ENCODE assay signal across 22 mouse cellular contexts in the genomic region with DNA sequence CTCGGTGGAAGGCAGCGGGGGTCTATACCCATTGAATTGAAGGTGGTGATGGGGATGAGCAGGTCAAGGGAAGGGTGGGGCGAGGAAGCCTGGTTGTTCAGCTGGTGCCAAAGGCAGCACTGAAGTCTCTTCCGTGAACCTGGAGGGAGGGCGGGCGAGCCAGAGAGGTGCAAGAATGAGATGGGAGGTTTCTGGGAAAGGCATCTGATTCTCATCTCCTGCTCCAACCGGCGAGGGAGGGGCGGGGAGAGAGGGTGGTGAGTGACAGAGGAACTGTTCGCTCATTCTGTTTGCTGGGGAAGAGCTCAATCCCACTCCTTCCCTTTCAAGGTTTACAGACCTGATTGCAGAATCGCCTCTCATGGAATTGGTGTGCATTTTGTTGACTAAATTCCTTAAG. TPM values are rescaled to one million over a fixed set of nuclear protein-coding genes. Genes with fewer than 3 reads are reported as not detected.
DNase-seq lines count a peak whose midpoint lies in the region; ATAC-seq and TF ChIP-seq lines count a peak whose summit lies in the region.
"Had no signal": no experiment of that assay in that cellular context is flagged by ENCODE, and none has a peak within 500 bp of the region (broad histone marks: within the 10 kb centered on the region; RNA-seq: fewer than 3 reads in every experiment).

No protein-coding gene starts in this region.

- peaks cover 27% of the 10 kb centered on the region for H3K36me3 ChIP-seq in heart, embryonic 11.5 days (ENCODE audit: control insufficient read depth, insufficient read depth, low read length)
- peaks cover 51% of the 10 kb centered on the region for H3K36me3 ChIP-seq in E14TG2a.4 (ENCODE audit: insufficient read depth, low read length)

- ATAC-seq in heart, embryonic 11.5 days (replicated peaks; ENCODE audit: insufficient number of reproducible peaks, low FRiP score, low TSS enrichment): no peak
- ATAC-seq in monocyte, adult 5-6 weeks (replicated peaks; ENCODE audit: insufficient number of reproducible peaks, low FRiP score, low TSS enrichment, poor library complexity, severe bottlenecking): no peak
- ATAC-seq: activated CD4-positive, CD25-positive, alpha-beta regulatory T cell, adult 4 months; forebrain, embryonic 16.5 days; hindbrain, embryonic 16.5 days had no signal

- H3K27me3 ChIP-seq in heart, embryonic 11.5 days (ENCODE audit: control insufficient read depth, insufficient read depth, low read length): no peaks in the 10 kb centered on the region
- H3K27me3 ChIP-seq in E14TG2a.4 (ENCODE audit: insufficient read depth, low read length): no peaks in the 10 kb centered on the region
- H3K27me3 ChIP-seq: embryonic facial prominence, embryonic 13.5 days; forebrain, embryonic 12.5 days; hindbrain, embryonic 12.5 days had no signal

- H3K27ac ChIP-seq in heart, embryonic 11.5 days (ENCODE audit: low read depth, low read length): no peak overlapping the region
- peak overlapping the region; percentile 60; the same call in 1 of the 2 replicates for H3K27ac ChIP-seq in layer of hippocampus, adult 2 months
- H3K27ac ChIP-seq: embryonic facial prominence, embryonic 13.5 days; forebrain, embryonic 12.5 days; gastrocnemius, adult 2 months; hindbrain, embryonic 12.5 days had no signal

- H3K4me2 ChIP-seq in heart, embryonic 11.5 days: no peak overlapping the region
- H3K4me2 ChIP-seq: embryonic facial prominence, embryonic 13.5 days; forebrain, embryonic 12.5 days; hindbrain, embryonic 12.5 days had no signal

- peaks cover 16% of the 10 kb centered on the region for H3K4me1 ChIP-seq in heart, embryonic 11.5 days (ENCODE audit: control insufficient read depth, insufficient read depth, low read length)
- peaks cover 86% of the 10 kb centered on the region for H3K4me1 ChIP-seq in E14TG2a.4 (replicated peaks; ENCODE audit: low read depth, low read length)
- H3K4me1 ChIP-seq: forebrain, embryonic 12.5 days; hindbrain, embryonic 12.5 days had no signal

- 50% methylated on average over 11 of the region's 11 CpGs for WGBS in heart, embryonic 11.5 days (ENCODE audit: insufficient replicate concordance)

- 0 out of 2 replicates have a peak overlapping the region, but pooled peaks have one; percentile 16 for H3K9ac ChIP-seq in heart, embryonic 11.5 days (ENCODE audit: low read depth, low read length)
- H3K9ac ChIP-seq: embryonic facial prominence, embryonic 13.5 days; forebrain, embryonic 12.5 days; hindbrain, embryonic 12.5 days had no signal

- DNase-seq in heart, adult 18-20 months: no peak
- no peak for DNase-seq in layer of hippocampus, adult 2 months (ENCODE audit: low spot score in 2 of 2)
- no peak for DNase-seq in layer of hippocampus, postnatal 10 days (ENCODE audit: low spot score in 2 of 2)
- peak; percentile 88 for DNase-seq in R1 (ENCODE audit: low read depth, low spot score)
- DNase-seq in spleen, postnatal 14 days (ENCODE audit: low spot score in 2 of 2): no peak
- DNase-seq: adrenal gland, postnatal 14 days; cerebellum, adult 18-20 months; cerebellum, adult 9-11 months; cerebellum, postnatal 36 days; gastrocnemius, adult 2 months; gastrocnemius, postnatal 25 days; heart, postnatal 10 days had no signal

- no peak overlapping the region for H3K4me3 ChIP-seq in heart, embryonic 11.5 days (ENCODE audit: low read depth, low read length)
- H3K4me3 ChIP-seq in layer of hippocampus, adult 2 months: no peak overlapping the region
- peak overlapping the region; percentile 50 for H3K4me3 ChIP-seq in E14TG2a.4 (replicated peaks; ENCODE audit: low read length)
- H3K4me3 ChIP-seq: embryonic facial prominence, embryonic 13.5 days; forebrain, embryonic 12.5 days; gastrocnemius, adult 2 months; hindbrain, embryonic 12.5 days had no signal

- H3K9me3 ChIP-seq in heart, embryonic 11.5 days (replicated peaks; ENCODE audit: control insufficient read depth, low read length): no peaks in the 10 kb centered on the region
- H3K9me3 ChIP-seq in E14TG2a.4 (ENCODE audit: low read length): no peaks in the 10 kb centered on the region
- H3K9me3 ChIP-seq: embryonic facial prominence, embryonic 13.5 days; forebrain, embryonic 12.5 days; G1E; hindbrain, embryonic 12.5 days had no signal

- TF ChIP-seq CTCF in layer of hippocampus, adult 2 months (conservative IDR thresholded peaks at IDR 0.05): no peak
- no peak for TF ChIP-seq CTCF in E14TG2a.4 (conservative IDR thresholded peaks at IDR 0.05; ENCODE audit: low read length)

RNA-seq across cellular contexts. Expression of gene Arhgap23, which starts 21.7 kb away (rescaled TPM):
- polyA plus RNA-seq in heart, embryonic 11.5 days (2014; fragmentation: Nextera tagmentation; extraction: Ambion mirVana): 6.7 and 8.3 TPM in 2 replicates
- 10 to 100 TPM; 12.5 to 13.5 TPM for total RNA-seq in heart, adult 18-20 months (2021)
- total RNA-seq in layer of hippocampus, adult 2 months (2021): 10 to 100 TPM; 66.0 to 74.1 TPM
- total RNA-seq in layer of hippocampus, postnatal 10 days (2021): 10 to 100 TPM; 73.3 to 77.4 TPM
- total RNA-seq in monocyte, adult 5-6 weeks (2017): 4.7 to 5.8 TPM (median 5.0 TPM) in 3 replicates
- polyA plus RNA-seq: activated CD4-positive, CD25-positive, alpha-beta regulatory T cell, adult 4 months had no signal

RNA-seq across cellular contexts. Expression of gene Socs7, which starts 31.3 kb away (rescaled TPM):
- polyA plus RNA-seq in heart, embryonic 11.5 days (2014; fragmentation: Nextera tagmentation; extraction: Ambion mirVana): 2.2 and 2.9 TPM in 2 replicates
- 10 to 100 TPM; 21.9 to 22.8 TPM for total RNA-seq in heart, adult 18-20 months (2021)
- total RNA-seq in layer of hippocampus, adult 2 months (2021): 10 to 100 TPM; 79.5 to 79.7 TPM
- total RNA-seq in layer of hippocampus, postnatal 10 days (2021): 10 to 100 TPM; 69.2 to 72.6 TPM
- 16.8 to 18.8 TPM (median 18.0 TPM) in 3 replicates for total RNA-seq in monocyte, adult 5-6 weeks (2017)

RNA-seq across cellular contexts. Expression of gene Gpr179, which starts 41.8 kb away (rescaled TPM):
- 0.01 TPM in 1 of 2 replicates, not detected in the other for polyA plus RNA-seq in heart, embryonic 11.5 days (2014; fragmentation: Nextera tagmentation; extraction: Ambion mirVana)
- total RNA-seq in heart, adult 18-20 months (2021): not detected
- total RNA-seq in layer of hippocampus, adult 2 months (2021): under 1 TPM; 0.20 to 0.33 TPM
- under 1 TPM; 0.34 to 0.42 TPM for total RNA-seq in layer of hippocampus, postnatal 10 days (2021)
- total RNA-seq in monocyte, adult 5-6 weeks (2017): 0.29 to 0.39 TPM in 2 of 3 replicates, not detected in the other
